Mouse (Mus musculus) bone marrow macrophage, adult 2 months (primary cell): ENCODE measurements around the gene Tas2r106.

Source experiments
- CTCF ChIP-seq: IDR thresholded peaks from 2 replicates; pipeline ENCODE4 v1.5.1; 2012; ENCODE audit warnings: low read depth, mild to moderate bottlenecking, low read length, moderate library complexity
- POLR2A ChIP-seq: IDR thresholded peaks from 2 replicates; pipeline ENCODE4 v1.6.1; 2012; ENCODE audit warnings: mild to moderate bottlenecking, low read depth, low read length, borderline replicate concordance

- TF ChIP-seq POLR2A (no peak), CTCF (no peak)
Observed at GRCm38 (mm10) chr6:131685644-131686043, 7.0 kb upstream of the Tas2r106 start, which contains the start of gene Tas2r104.
